Mouse (Mus musculus): Measurements from ENCODE around the gene Cacna1c. TPM values are rescaled to one million over a fixed set of nuclear protein-coding genes. Genes with fewer than 3 reads are reported as not detected.
A peak's percentile ranks its signal among the peaks of the same experiment; 100 is the strongest.

The Cacna1c gene
- total RNA-seq (2021), result 10 to 100 TPM; 53.4 to 54.5 TPM
- long read RNA-seq, experiment 1, partial matches to known transcripts, result 6 of 24 reads
- long read RNA-seq, experiment 1, other reads (novel, unspliced or antisense), result 18 of 24 reads
- long read RNA-seq, experiment 2, partial matches to known transcripts, result 3 of 17 reads
- long read RNA-seq, experiment 2, other reads (novel, unspliced or antisense), result 13 of 17 reads

GRCm38 (mm10) chr6:119196382-119197305 is at the start of gene Cacna1c:
TSS of gene Cacna1c (minus strand) at chr6:119196418.
- DNase-seq (ENCODE audit: low spot score in 2 of 2), result no peak

- DNase-seq (ENCODE audit: low spot score in 2 of 2), result no peak
Observed at GRCm38 (mm10) chr6:119240871-119241705, 44.9 kb upstream of the Cacna1c start.

- no peak for DNase-seq (ENCODE audit: low spot score in 2 of 2)
Observed at GRCm38 (mm10) chr6:119240256-119240655, 44.0 kb upstream of the Cacna1c start.

- DNase-seq (ENCODE audit: low spot score in 2 of 2), result no peak
Observed at GRCm38 (mm10) chr6:119239341-119240005, 43.3 kb upstream of the Cacna1c start.

- peak; percentile 61 for DNase-seq (ENCODE audit: low spot score in 2 of 2)
Observed at GRCm38 (mm10) chr6:119237427-119237989, 41.3 kb upstream of the Cacna1c start.

- no peak for DNase-seq (ENCODE audit: low spot score in 2 of 2)
Observed at GRCm38 (mm10) chr6:119236241-119236640, 40.0 kb upstream of the Cacna1c start, which contains the start of gene Cacna2d4. TSS of gene Cacna2d4 (plus strand) at chr6:119236526.

GRCm38 (mm10) chr6:119235441-119235840 is 39.2 kb upstream of the Cacna1c start:
- DNase-seq (ENCODE audit: low spot score in 2 of 2), result no peak

- no peak for DNase-seq (ENCODE audit: low spot score in 2 of 2)
Observed at GRCm38 (mm10) chr6:119233066-119233465, 36.8 kb upstream of the Cacna1c start.

- DNase-seq (ENCODE audit: low spot score in 2 of 2), result peak in 1 of 2 experiments; percentile 55
Observed at GRCm38 (mm10) chr6:119228861-119229603, 32.8 kb upstream of the Cacna1c start.

- no peak for DNase-seq (ENCODE audit: low spot score in 2 of 2)
Observed at GRCm38 (mm10) chr6:119227001-119227400, 30.8 kb upstream of the Cacna1c start.

- no peak for DNase-seq (ENCODE audit: low spot score in 2 of 2)
Observed at GRCm38 (mm10) chr6:119225731-119226130, 29.5 kb upstream of the Cacna1c start.

GRCm38 (mm10) chr6:119225226-119225625 is 29.0 kb upstream of the Cacna1c start:
- DNase-seq (ENCODE audit: low spot score in 2 of 2), result no peak

GRCm38 (mm10) chr6:119224451-119225195 is 28.4 kb upstream of the Cacna1c start:
- DNase-seq (ENCODE audit: low spot score in 2 of 2), result no peak

GRCm38 (mm10) chr6:119220297-119220696 is 24.1 kb upstream of the Cacna1c start:
- DNase-seq (ENCODE audit: low spot score in 2 of 2), result peak; percentile 68 to 71

GRCm38 (mm10) chr6:119219237-119219870 is 23.1 kb upstream of the Cacna1c start:
- no peak for DNase-seq (ENCODE audit: low spot score in 2 of 2)

- peak in 1 of 2 experiments; percentile 0 for DNase-seq (ENCODE audit: low spot score in 2 of 2)
Observed at GRCm38 (mm10) chr6:119218591-119218990, 22.4 kb upstream of the Cacna1c start.

- no peak for DNase-seq (ENCODE audit: low spot score in 2 of 2)
Observed at GRCm38 (mm10) chr6:119217661-119218060, 21.4 kb upstream of the Cacna1c start.

- peak in 1 of 2 experiments; percentile 1 for DNase-seq (ENCODE audit: low spot score in 2 of 2)
Observed at GRCm38 (mm10) chr6:119215040-119215613, 18.9 kb upstream of the Cacna1c start.

All from left cerebral cortex, adult 18-20 months (tissue).